Mouse (Mus musculus): ENCODE data around the gene Enah.

Gene Enah

DNA sequence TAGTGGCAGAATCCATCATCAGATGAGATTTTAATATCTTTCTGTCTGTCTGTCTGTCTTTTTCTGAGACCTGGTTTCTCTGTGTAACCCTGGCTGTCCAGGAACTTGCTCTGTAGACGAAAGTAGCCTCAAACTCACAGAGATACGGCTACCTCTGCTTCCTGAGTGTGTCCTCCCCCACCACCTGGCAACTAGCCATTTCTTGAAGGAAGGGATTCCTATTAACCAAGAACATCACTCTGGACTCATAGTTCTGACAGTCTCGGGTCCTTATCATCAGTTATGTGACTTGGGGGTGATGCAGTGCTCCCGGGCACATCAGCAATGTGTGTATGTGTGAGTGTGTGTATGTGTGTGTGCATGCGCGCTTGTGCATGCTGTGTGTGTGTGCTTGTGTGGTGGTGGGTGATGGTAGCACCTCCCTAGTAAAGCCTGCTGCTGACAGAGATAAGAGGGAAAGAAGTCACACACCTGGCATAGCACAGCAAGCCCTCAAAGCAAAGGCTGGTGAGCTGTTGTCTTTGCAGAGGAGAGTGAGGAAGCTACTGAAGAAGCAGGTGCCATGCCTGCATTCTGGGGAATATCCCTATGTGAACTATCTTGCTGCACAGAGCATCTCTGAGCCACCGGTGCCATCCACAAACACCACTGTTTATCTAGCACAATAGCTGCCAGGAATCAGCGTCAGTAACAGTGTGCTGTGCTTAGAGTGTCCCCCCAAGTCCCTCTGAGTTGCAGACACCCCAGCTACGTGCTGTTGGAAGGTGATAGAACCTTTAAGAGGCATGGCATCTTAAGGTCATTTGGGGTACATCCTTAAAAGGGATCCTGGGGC is 146.5 kb downstream of the Enah start:
- in situ Hi-C loops (cut with MboI), result no loop called here

DNA sequence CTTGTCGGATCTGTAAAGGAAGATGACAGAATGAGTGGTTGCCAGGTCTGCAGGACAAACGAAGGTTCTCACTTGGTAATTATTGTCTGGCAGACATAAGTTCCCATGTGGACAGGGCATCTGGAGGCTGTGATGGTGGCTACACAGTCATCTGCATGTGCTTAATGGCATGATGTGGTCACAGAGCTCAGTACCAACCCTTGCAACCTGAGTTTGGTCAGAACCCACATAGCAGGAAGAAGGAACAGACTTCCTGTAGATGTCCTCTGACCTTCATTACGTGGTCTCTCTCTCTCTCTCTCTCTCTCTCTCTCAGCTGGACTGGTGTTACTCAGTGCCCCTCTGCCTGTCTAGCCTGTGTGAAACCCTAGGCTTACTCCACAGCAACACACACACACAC is 147.2 kb downstream of the Enah start:
- in situ Hi-C loops (cut with MboI), result no loop called here

DNA sequence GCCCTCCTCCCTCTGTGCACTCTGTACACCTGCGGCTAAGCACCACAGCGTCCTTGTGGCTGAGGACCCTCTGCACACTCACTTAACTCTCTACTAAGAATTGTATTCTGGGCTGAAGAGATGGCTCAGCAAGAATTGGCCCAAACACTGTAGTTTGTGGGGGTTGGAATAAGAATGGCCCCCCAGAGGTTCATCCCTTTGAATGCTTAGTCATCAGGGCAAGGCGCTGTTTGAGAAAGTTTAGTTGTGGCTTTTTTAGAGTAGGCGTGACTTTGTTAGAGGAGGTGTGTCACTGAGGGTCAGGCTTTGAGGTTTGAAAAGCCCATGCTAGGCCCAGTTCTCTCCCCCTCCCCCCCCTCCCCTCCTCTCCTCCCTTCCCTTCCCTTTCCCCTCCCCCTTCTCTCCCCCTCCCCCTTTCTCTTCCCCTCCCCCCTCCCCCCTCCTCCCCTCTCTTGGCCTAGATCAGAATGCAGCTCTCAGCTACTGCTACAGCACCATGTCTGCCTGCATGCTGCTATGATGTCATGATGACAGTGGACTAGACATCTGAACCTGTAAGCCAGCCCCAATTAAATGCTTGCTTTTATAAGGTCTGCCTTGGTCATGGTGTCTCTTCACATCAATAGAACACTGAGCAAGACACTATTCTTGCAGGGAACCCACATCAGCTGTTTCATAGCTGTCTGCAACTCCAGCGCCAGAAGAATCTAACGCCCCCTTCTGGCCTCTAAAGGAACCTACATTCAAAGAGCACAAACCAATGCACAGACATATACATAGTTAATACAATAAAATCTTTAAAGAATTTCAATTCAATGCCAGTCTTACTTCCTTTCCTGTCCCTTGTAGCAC is 153.1 kb downstream of the Enah start:
- in situ Hi-C loops (cut with MboI), result no loop called here

DNA sequence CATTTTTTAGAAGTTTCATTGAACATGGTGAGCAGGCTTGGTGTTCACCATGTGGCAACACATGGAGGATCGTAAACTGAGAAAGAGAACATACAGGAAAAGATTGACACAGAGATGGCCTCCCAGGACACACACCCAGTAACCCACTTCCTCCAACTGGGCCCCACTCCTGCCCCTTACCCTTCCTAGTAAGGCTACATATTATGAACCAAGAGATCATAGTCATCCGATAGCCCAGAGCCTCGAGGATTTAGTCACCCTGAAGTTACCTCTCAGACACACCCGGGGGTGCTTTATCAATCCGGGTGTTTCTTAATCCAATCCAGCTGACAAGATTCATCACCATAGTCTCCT is 153.9 kb downstream of the Enah start:
- in situ Hi-C loops (cut with MboI), result no loop called here

DNA sequence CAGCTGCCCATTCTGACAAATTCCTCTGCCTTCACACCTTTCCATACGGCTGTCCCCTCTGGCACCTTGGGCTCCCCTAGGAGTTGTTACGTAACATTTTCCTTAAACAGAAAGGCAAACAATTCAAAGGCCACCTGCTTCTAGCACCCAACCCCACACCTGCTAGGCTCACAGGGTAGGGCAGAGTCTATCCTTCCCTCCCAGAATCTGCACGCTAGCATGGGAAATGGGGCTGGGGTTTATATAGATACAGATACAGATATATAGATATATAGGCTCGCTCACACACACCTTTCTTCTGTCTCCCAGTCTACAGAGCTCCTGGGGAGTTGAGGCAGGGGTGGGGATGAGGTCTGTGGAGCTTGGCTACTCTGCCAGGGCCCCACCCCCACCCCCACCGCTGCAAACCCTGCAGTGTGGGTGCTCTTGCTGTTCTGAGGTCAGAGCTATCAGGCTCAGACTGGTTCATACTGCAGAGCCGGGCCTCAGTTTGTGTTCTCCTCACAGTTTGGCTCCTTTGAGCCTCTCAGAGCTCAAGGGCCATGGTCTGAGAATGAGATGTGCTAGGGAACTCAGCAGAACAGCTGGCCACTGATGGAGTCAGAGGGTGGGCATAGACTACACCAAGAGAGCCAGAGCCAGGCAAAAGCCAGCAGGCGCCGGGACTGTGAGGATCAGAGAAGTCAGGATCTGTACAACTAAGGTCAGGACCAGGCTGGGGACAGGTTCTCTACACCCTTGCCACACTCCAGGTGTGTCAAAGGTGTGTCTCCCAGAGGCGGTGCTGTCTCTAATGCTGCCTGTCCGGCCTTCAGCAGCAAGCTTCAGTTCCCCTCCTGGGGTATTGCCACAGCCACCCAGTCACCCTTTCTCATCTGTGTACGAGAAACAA is 154.6 kb downstream of the Enah start:
- in situ Hi-C loops (cut with MboI), result no loop called here

DNA sequence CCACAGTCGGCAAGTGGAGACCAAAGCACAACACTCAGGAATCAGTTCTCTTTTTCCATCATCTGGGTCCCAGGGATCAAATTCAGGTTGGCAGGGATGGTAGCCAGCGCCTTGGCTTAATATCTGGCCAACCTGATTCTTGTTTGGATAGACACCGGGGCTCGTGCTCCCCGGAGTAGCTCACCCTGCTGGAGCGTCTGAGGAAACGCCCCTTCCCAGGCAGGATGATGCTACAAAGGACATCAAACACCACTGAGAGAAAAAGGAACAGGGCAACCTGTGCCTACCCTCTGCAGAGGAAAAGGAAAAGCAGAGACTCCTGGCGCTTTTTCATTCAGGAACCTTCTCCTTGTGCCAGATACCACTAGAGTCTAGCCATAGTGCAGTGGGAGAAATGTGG is 156.4 kb downstream of the Enah start:
- in situ Hi-C loops (cut with MboI), result no loop called here

DNA sequence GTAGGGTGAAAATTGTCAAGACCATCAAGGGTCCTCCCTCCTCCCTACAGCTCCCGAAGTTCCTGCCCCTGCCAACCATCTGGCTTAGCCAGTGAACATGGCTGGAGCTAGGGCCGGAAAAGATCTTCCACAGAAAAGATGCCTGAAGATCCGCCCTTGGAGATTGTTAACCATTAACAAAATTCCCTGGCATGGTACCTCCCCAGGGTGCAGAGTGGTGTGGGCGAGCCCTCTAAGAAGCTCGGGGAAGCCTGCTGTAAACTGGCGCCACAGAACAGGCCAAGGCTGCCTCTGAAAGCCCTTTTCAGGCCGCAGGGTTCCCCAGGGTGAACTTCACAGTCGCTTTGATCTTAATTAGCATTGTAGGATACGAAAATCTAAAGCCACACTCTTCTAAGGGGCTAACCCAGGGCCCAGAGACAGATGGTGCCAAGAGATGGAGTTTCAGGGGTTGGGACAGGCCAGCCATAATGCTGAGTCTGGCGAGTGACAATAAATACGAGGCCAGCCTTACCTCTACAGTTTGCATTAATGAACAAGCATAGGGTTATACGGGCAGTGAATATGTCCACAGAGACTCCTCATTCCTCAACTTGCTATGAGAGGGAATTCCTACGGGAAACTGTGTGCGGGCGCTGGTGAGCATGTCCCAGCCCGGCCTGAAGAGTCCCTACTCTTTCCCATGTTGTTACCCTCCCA is 157.0 kb downstream of the Enah start:
- in situ Hi-C loops (cut with MboI), result no loop called here

DNA sequence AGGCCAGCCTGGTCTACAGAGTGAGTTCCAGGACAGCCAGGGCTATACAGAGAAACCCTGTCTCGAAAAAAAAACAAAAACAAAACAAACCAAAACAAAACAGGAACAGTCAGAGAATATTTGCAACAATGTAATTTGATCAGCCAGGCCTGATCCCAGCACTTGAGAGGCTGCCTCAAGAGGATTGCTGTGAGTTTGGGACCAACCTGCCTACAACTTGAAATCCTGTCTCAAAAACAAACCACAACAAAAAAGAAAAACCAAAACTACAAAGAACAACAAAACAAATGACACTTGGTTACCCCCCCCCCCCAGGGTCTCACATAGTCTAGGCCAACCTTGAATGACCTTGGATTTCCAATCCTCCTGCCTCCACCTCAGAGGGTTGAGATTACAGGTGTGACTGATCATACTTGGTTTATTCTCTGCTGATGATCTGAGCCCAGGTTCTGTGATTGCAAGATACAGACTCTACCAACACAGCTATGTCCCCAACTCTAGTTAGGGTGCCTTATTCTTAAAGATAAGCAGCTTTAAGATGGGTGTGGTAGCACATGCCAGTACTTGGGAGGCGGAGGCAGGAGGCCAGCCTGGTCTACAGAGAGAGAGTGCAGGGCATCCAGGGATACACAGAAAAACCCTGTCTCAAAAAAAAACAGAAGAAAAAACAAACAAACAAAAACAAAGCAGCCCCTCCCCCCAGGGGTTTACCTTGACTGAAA is 158.4 kb downstream of the Enah start:
- in situ Hi-C loops (cut with MboI), result no loop called here

DNA sequence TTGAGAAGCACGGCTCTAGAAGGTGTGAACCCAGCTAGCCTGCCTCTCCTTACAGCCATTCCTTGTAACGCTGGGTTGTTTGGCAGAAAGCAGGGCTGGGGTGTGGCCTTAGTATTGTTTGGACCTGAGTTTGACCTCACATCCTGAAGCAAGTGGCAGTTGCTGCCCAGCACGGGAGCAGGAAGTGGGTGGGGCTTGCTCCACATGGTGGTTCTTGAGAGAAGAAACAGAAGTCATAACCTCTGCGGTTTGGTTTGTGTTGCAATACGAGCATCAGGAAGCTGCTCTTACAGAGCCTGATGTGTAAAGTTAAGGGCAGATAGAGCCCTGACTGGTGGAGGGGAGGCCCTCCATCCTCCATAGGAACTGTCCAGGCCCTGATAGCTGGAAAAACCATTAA is 159.1 kb downstream of the Enah start:
- in situ Hi-C loops (cut with MboI), result no loop called here

DNA sequence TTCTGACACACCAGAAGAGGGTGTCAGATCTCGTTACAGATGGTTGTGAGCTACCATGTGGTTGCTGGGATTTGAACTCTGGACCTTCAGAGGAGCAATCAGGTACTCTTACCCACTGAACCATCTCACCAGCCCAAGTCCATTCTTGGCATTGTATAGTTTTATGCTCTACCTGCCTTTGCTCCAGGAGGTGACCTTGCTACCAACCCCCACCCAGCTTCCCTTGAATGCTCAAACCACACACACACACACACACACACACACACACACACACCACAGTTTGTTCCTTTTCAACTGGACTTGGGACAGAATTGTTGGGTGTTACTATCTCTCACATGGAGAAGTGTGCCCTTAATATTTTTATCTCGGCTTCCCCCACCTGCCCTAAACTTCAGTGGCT is 163.5 kb downstream of the Enah start:
- in situ Hi-C loops (cut with MboI), result no loop called here

DNA sequence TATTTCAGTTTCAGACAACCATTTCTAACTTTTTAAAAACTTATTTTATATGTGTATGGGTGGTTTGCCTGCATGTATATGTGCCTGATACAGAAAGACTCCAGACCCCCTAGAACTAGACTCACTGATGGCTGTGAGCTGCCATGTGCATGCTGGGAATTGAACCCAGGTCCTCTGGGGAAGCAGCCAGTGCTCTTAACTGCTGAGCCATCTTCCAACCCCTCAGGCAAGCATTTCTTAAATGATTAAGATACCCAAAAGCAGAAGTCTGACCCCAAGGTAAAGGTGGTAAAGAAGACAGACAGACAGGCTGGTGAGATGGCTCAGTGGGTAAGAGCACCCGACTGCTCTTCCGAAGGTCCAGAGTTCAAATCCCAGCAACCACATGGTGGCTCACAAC is 165.0 kb downstream of the Enah start:
- in situ Hi-C loops (cut with MboI), result no loop called here

DNA sequence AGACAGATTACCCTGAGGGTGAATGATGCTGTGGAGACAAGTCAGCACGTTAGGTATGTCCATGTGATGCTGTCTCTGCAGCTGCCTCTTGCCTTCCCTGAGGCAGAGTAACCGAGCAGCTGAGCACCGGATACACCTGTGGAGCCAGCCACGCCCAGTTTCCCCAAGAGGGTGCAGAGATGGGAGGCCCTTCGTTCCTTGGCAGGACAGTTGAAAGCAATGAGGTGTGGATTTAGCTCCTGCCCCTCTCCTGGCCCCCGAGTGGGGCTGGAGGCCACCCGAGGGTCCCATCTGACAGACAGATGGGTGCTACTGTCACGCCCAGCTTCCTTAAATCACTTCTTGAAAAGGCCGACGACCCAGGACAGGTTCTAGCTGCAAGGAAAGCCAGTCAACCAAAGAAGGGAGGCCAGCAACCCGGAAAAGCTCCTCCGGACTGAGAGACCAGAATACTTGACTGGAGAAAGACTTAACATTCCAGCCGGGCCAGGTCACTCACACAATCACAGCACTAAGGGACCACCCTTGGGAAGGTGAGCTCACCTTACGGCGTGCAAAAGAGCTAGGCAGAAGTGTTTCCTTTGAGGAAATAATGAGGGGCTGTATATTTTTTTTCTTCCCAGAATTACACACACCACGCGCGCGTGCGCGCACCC is 166.6 kb downstream of the Enah start:
- in situ Hi-C loops (cut with MboI), result no loop called here

DNA sequence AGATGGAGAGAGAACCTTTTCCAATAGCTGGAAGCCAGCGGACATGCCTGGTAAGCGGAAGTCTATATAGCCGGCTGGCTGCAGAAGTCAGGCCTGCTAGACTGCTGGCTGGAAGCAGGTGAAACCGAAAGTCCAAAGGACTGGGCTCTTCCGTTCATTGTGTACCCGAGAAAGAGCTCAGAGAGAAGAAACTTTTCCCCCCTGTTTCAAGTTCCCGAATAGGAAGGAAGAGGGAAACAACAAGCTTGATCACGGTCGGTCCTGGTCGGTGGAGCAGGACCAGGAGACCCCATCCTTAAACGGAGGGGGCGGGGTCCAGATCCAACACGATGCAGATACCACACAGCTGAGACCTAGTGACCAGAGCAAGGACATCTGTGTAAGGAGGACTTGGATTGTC is 167.3 kb downstream of the Enah start:
- in situ Hi-C loops (cut with MboI), result no loop called here

DNA sequence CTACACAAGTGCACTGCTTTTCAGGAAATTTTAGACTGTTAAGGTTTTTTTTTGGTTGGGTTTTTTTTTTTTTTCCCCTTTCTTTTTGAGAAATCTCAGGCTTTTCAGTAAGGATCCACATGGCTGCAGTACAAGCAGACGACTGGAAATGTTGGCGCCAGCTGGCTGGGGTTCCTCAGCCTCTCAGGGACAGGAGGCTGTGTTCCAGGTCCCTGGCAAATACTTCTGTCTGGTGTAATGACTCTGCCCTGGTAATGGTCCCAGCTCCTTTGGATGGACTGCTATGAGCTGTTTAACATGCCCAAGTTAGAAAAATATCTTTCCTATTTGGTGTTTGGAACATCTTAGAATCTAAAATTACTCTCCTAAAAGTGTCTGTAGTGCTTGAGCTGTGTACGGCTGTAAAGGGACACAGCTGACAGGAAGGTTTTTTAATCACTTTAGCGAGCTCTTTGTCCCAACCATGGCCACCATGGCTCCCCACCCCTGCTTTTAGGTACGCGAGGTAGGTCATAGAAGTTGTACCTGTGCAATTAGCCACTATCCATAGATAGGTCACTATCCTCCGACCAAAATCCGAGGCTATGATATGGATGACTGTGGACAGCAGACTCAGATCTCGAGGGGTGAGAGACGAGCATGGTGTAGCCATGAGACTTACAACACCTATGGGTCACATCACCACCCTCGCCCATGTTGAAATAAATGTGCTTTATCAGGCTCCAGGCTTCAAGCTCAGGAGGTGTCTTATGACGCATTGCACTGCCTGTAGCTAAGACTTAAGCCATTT is 168.1 kb downstream of the Enah start:
- in situ Hi-C loops (cut with MboI), result no loop called here

DNA sequence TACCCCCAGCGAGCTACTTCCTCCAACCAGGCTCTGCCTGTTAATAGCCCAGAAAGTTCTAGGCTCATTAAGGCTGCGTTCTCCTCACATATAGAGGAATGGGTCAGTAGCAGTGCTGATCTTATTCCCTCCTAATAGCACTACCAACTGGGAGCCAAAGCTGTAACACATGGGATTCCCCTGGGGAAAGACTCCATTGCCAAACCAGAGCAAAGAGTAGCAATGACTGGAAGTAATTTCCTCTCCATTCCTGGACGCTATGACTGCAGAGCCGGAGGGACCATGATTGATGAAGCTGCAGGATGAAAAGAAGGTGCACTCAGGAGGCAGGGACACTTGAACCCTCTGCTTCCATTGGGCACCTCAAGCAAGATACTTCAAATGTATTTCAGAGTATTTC is 169.3 kb downstream of the Enah start:
- in situ Hi-C loops (cut with MboI), result no loop called here

DNA sequence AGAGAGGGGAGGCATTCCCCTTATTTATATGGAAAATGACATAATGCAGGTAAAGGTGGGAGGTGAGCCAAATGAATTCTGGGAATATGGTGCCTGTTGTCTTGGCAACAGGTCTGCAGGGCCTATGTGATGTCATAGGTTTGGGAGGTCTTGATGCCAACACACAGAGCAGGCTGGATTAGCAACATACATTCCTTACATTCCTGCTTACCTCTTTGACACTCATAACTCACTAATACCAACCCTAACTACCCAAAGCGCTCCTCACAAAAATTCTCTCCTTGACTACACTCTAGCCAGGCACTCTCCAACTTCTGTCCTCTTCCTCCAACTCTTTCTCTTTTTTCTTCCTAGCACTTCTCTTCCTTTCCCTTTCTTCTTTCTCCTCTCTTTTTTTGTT is 171.6 kb downstream of the Enah start:
- in situ Hi-C loops (cut with MboI), result no loop called here

DNA sequence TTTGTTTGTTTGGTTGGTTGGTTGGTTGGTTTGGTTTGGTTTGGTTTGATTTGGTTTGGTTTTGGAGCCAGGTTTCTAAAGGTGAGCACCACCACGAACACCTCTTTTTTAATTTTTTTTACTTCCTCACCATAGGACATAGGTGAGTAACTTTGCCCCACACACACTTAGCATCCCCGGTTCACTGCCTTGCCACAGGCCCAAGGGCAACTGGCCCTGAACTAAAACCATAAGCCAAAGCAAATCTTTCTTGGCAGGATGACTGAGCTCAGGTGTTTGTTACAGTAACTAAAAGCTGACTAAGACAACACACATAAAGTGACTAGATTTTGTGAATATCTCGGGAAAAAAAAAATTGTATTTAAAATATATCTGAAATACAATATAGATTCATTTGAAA is 172.4 kb downstream of the Enah start:
- in situ Hi-C loops (cut with MboI), result no loop called here

Measured in mature B cell (primary cell).